Mouse (Mus musculus) intestine, embryonic 14.5 days (tissue): ENCODE results near the gene Srgap1. TPM values are rescaled to one million over a fixed set of nuclear protein-coding genes. Genes with fewer than 3 reads are reported as not detected.

Source experiments
- ATAC-seq: fragments of 200-750 bp; cut with Nextera tagmentation; replicated peaks from 2 replicates; pipeline ENCODE4 v1.8.0; 2017; ENCODE audit warnings: low read depth, moderate number of reproducible peaks, moderate TSS enrichment, moderate library complexity; ENCODE audit not compliant: low FRiP score, low TSS enrichment
- DNase-seq: peaks from one replicate; pipeline ENCODE4 v3.0.0-alpha.2; 2018; ENCODE audit warnings: low spot score
- H3K27ac ChIP-seq: fragments of 300-500 bp; sonication (generic); 2 replicates; pipeline ENCODE4 v1.5.1; 2014; ENCODE audit warnings: low read depth, mild to moderate bottlenecking, control low read depth
- H3K27me3 ChIP-seq: fragments of 300-500 bp; sonication (generic); replicated peaks from 2 replicates; pipeline ENCODE4 v1.6.1; 2014; ENCODE audit warnings: low read length, control low read depth; ENCODE audit not compliant: control insufficient read depth, insufficient read depth
- H3K36me3 ChIP-seq: fragments of 300-500 bp; sonication (generic); 2 replicates; pipeline ENCODE4 v1.6.1; 2014; ENCODE audit warnings: low read length, control low read depth; ENCODE audit not compliant: control insufficient read depth, insufficient read depth
- H3K4me1 ChIP-seq: fragments of 300-500 bp; sonication (generic); replicated peaks from 2 replicates; pipeline ENCODE4 v1.6.1; 2014; ENCODE audit warnings: low read length, control low read depth, mixed read lengths; ENCODE audit not compliant: control insufficient read depth, insufficient read depth
- H3K4me2 ChIP-seq: fragments of 300-500 bp; sonication (generic); 2 replicates; pipeline ENCODE4 v1.6.1; 2014; ENCODE audit warnings: low read length
- H3K4me3 ChIP-seq: fragments of 300-500 bp; sonication (generic); 2 replicates; pipeline ENCODE4 v1.5.1; 2014; ENCODE audit warnings: low read depth, low read length, control low read depth, mixed read lengths
- H3K9ac ChIP-seq: fragments of 300-500 bp; sonication (generic); 2 replicates; pipeline ENCODE4 v1.6.1; 2014; ENCODE audit warnings: mild to moderate bottlenecking, low read length
- H3K9me3 ChIP-seq: fragments of 300-500 bp; sonication (generic); 2 replicates; pipeline ENCODE4 v1.6.1; 2016; ENCODE audit warnings: low read length, control low read depth; ENCODE audit not compliant: control insufficient read depth
- WGBS: fragments of 180-500 bp; shearing (Covaris S2); extraction: QIAGEN DNeasy Blood & Tissue Kit; methylation state at CpG from one replicate; pipeline ENCODE4 v1.1.7; 2014; 5-methylcytosine and 5-hydroxymethylcytosine counted together
- polyA plus RNA-seq: library from polyadenylated mRNA; unstranded; fragments of >200 nt; fragmentation: Nextera tagmentation; extraction: Ambion mirVana; gene quantifications from 2 replicates; pipeline ENCODE4 v1.2.1, GENCODE M21; 2014

The Srgap1 gene
- 8.4 and 8.7 TPM in 2 replicates for polyA plus RNA-seq

GRCm38 (mm10) chr10:122046904-122047726 is at the start of gene Srgap1:
TSS of gene Srgap1 (minus strand) at chr10:122047315.
- 1% methylated on average over 61 of the region's 79 CpGs for WGBS
- no peaks in the 10 kb centered on the region for H3K9me3 ChIP-seq

GRCm38 (mm10) chr10:122096462-122096979 is 49.4 kb upstream of the Srgap1 start:
- Histone ChIP-seq H3K4me3 (peak overlapping the region; percentile 60), H3K4me2 (peak overlapping the region; percentile 67), H3K36me3 (peaks cover 16% of the 10 kb centered on the region), H3K27ac (peak overlapping the region; percentile 94), H3K4me1 (peaks cover 13% of the 10 kb centered on the region), H3K9ac (peak overlapping the region; percentile 88), H3K27me3 (no peaks in the 10 kb centered on the region), H3K9me3 (no peaks in the 10 kb centered on the region)
- no peak for DNase-seq
- ATAC-seq, result peak; percentile 84
- under 1% methylated on average over 31 of the region's 48 CpGs for WGBS

More at GRCm38 (mm10) chr10:122046904-122047726, at the start of gene Srgap1:
- H3K36me3 ChIP-seq, result no peaks in the 10 kb centered on the region
- H3K9ac ChIP-seq, result peak within 1 kb of the TSS; percentile 84
- ATAC-seq, result peak; percentile 87
- peak within 1 kb of the TSS; percentile 58 for H3K4me2 ChIP-seq
- H3K27ac ChIP-seq, result peak within 1 kb of the TSS; percentile 78
- peak; percentile 92 for DNase-seq
- peak within 1 kb of the TSS; percentile 76 for H3K4me3 ChIP-seq
- H3K4me1 ChIP-seq, result peaks cover 7% of the 10 kb centered on the region
- H3K27me3 ChIP-seq, result no peaks in the 10 kb centered on the region

GRCm38 (mm10) chr10:122090472-122090871 is 43.4 kb upstream of the Srgap1 start:
- H3K9ac ChIP-seq, result no peak overlapping the region
- peaks cover 18% of the 10 kb centered on the region for H3K9me3 ChIP-seq
- H3K4me1 ChIP-seq, result peaks cover 6% of the 10 kb centered on the region
- ATAC-seq, result no peak
- H3K4me3 ChIP-seq, result no peak overlapping the region
- 100% methylated on average over 1 of the region's 1 CpGs for WGBS
- no peaks in the 10 kb centered on the region for H3K27me3 ChIP-seq
- H3K36me3 ChIP-seq, result peaks cover 54% of the 10 kb centered on the region
- no peak overlapping the region for H3K27ac ChIP-seq
- H3K4me2 ChIP-seq, result no peak overlapping the region
- no peak for DNase-seq

DNA sequence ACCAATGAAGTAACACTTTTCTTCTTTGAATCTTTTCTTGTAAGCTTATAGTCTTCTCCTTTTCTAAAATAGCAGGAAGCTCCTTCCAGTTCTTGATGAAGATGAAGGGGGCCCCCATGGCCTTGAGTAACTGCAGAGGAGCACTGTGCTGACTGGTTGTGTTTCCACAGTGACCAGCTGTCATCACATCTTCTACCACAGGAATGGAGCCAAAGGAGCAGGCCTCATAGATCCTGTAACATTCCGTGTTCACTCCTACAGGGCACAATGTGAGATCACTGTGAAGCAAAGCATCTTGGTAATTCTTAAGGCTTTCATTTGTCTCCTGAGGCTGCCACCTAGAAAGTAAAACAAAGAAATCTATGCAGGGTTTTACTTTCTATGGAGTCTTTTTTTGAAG is 34.2 kb upstream of the Srgap1 start:
- 93% methylated on average over 1 of the region's 1 CpGs for WGBS
- Histone ChIP-seq H3K4me2 (no peak overlapping the region), H3K27ac (no peak overlapping the region), H3K36me3 (peaks cover 9% of the 10 kb centered on the region; the same call in 1 of the 2 replicates), H3K9me3 (0 out of 2 replicates have a peak, but pooled peaks cover 2% of the 10 kb centered on the region), H3K9ac (no peak overlapping the region), H3K4me3 (no peak overlapping the region), H3K4me1 (no peaks in the 10 kb centered on the region), H3K27me3 (no peaks in the 10 kb centered on the region)
- no peak for DNase-seq
- ATAC-seq, result no peak

DNA sequence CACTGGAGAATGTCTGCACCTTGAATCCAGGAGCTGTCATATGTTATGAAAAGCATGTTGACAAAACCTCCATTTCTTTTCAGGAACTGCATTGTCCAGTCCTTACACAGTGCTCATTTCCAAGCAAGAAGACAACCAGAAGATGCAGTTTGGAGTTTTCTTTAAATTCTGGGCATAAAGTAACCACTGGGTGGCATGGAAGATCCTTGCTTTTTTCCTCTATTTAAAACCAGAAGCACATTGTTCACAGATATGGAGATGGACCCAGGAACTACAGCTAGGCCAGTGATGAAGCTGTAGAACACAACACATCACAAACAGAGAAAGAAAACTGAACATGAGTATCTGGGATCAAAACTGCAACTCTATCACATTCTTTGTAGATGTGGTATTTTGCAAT is 22.0 kb upstream of the Srgap1 start:
- H3K4me2 ChIP-seq, result no peak overlapping the region

GRCm38 (mm10) chr10:122055826-122056225 is 8.7 kb upstream of the Srgap1 start:
- no peaks in the 10 kb centered on the region for H3K36me3 ChIP-seq
- ATAC-seq, result no peak
- no peak overlapping the region for H3K4me2 ChIP-seq
- no peaks in the 10 kb centered on the region for H3K4me1 ChIP-seq
- WGBS, result 87% methylated on average over 6 of the region's 6 CpGs
- no peak overlapping the region for H3K9ac ChIP-seq
- H3K9me3 ChIP-seq, result no peaks in the 10 kb centered on the region
- no peak overlapping the region for H3K27ac ChIP-seq
- H3K27me3 ChIP-seq, result no peaks in the 10 kb centered on the region
- H3K4me3 ChIP-seq, result no peak overlapping the region
- DNase-seq, result no peak

More for the DNA sequence above, 22.0 kb upstream of the Srgap1 start:
- no peaks in the 10 kb centered on the region for H3K27me3 ChIP-seq
- no peak overlapping the region for H3K9ac ChIP-seq
- no peak for ATAC-seq
- H3K27ac ChIP-seq, result no peak overlapping the region
- H3K36me3 ChIP-seq, result no peaks in the 10 kb centered on the region
- H3K4me3 ChIP-seq, result no peak overlapping the region
- H3K4me1 ChIP-seq, result no peaks in the 10 kb centered on the region
- DNase-seq, result no peak
- H3K9me3 ChIP-seq, result no peaks in the 10 kb centered on the region

GRCm38 (mm10) chr10:122054535-122054934 is 7.4 kb upstream of the Srgap1 start:
- H3K27ac ChIP-seq, result no peak overlapping the region
- ATAC-seq (0 out of 2 replicates have a peak, but pooled peaks have one; percentile 47), DNase-seq (peak; percentile 61)
- no peak overlapping the region for H3K4me3 ChIP-seq
- WGBS, result 17% methylated on average over 8 of the region's 8 CpGs
- no peaks in the 10 kb centered on the region for H3K27me3 ChIP-seq
- no peaks in the 10 kb centered on the region for H3K4me1 ChIP-seq
- no peaks in the 10 kb centered on the region for H3K9me3 ChIP-seq
- H3K36me3 ChIP-seq, result no peaks in the 10 kb centered on the region
- no peak overlapping the region for H3K4me2 ChIP-seq
- H3K9ac ChIP-seq, result no peak overlapping the region

GRCm38 (mm10) chr10:122051831-122052230 is 4.7 kb upstream of the Srgap1 start:
- no peaks in the 10 kb centered on the region for H3K9me3 ChIP-seq
- ATAC-seq, result no peak
- 40% methylated on average over 6 of the region's 6 CpGs for WGBS
- no peaks in the 10 kb centered on the region for H3K4me1 ChIP-seq
- no peak overlapping the region for H3K4me3 ChIP-seq
- no peak overlapping the region for H3K9ac ChIP-seq
- peak; percentile 97 for DNase-seq
- H3K4me2 ChIP-seq, result no peak overlapping the region
- no peaks in the 10 kb centered on the region for H3K27me3 ChIP-seq
- no peak overlapping the region for H3K27ac ChIP-seq
- no peaks in the 10 kb centered on the region for H3K36me3 ChIP-seq
